Mouse (Mus musculus): ENCODE results near the gene Tmem259. TPM values are rescaled to one million over a fixed set of nuclear protein-coding genes. Genes with fewer than 3 reads are reported as not detected.
A peak's percentile ranks its signal among the peaks of the same experiment; 100 is the strongest.

Gene Tmem259
- total RNA-seq, 1 experiment = 127 TPM

DNA sequence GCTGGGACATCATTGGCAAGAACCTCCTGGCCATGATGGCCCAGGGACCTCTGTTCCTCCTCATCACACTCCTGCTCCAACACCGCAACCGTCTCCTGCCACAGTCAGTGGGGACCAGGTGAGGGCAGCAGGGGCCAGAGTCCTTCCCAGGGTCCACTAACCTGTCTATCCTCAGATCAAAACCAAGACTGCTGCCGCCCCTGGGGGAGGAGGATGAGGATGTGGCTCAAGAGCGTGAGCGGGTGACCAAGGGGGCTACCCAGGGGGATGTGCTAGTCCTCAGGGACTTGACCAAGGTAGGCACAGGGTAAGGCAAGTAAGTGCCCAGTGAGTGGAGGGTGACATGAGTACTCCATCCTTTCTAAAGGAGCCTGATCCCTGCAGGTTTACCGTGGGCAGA lies 27.6 kb upstream of the Tmem259 start:
- no peak for TF ChIP-seq CHD2 (IDR thresholded peaks at IDR 0.05; ENCODE audit: low read depth, low read length)
- TF ChIP-seq ZC3H11A (IDR thresholded peaks at IDR 0.05; ENCODE audit: borderline replicate concordance, low read depth, low read length) = no peak
- no peaks in the 10 kb centered on the region for H3K9me3 ChIP-seq (ENCODE audit: control insufficient read depth, insufficient read depth, low read depth, low read length)
- no peak overlapping the region for H3K27ac ChIP-seq (ENCODE audit: insufficient read depth, low read depth, low read length, poor library complexity, severe bottlenecking)
- H3K9ac ChIP-seq (ENCODE audit: insufficient read depth, low read depth, low read length, poor library complexity, severe bottlenecking) = no peak overlapping the region
- in situ Hi-C loops (cut with MboI; ENCODE audit: low sequenced_read_pairs in 2 of 2, unreplicated experiment in 2 of 2) = no loop called here
- DNase-seq (ENCODE audit: low read depth, low spot score) = no peak
- no peak overlapping the region for H3K4me3 ChIP-seq (ENCODE audit: insufficient read depth in 1 of 2, low read depth in 1 of 2, low read length in 2 of 2, poor library complexity in 1 of 2, severe bottlenecking in 1 of 2)
- H3K36me3 ChIP-seq (ENCODE audit: control insufficient read depth, insufficient read depth, low read length, poor library complexity, severe bottlenecking) = peaks cover 12% of the 10 kb centered on the region; the same call in 1 of the 2 replicates
- peaks cover 5 to 18% of the 10 kb centered on the region in 2 experiments; a peak in 3 of 4 replicates for H3K4me1 ChIP-seq (ENCODE audit: control insufficient read depth in 2 of 2, insufficient read depth in 2 of 2, low read length in 2 of 2, poor library complexity in 1 of 2)

DNA sequence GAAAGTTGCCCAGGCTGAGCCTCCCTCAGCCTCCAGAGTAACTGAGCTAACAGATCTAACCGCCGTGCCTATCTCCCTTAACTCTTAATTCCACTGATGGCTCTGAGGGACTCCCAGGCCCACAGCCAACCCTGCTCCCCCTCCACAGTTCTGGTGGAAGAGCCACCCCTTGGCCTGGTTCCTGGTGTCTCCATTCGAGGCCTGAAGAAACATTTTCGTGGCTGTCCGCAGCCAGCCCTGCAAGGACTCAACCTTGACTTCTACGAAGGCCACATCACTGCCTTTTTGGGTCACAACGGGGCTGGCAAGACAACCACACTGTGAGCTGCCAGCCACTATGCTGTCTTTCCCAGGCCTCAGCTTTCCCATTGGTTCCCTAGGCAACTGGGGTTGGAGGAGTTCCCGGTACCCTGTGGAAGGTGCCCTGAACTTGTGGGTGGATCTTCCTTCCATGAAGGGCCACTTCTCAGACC lies 20.1 kb upstream of the Tmem259 start:
- H3K36me3 ChIP-seq (ENCODE audit: control insufficient read depth, insufficient read depth, low read length, poor library complexity, severe bottlenecking) = peaks cover 6% of the 10 kb centered on the region; the same call in 1 of the 2 replicates
- TF ChIP-seq MAFK (IDR thresholded peaks at IDR 0.05; ENCODE audit: insufficient read depth, low read depth, low read length) (no peak), HCFC1 (IDR thresholded peaks at IDR 0.05; ENCODE audit: borderline replicate concordance, insufficient read depth, low read length) (no peak), CHD2 (IDR thresholded peaks at IDR 0.05; ENCODE audit: low read depth, low read length) (no peak), ZC3H11A (IDR thresholded peaks at IDR 0.05; ENCODE audit: borderline replicate concordance, low read depth, low read length) (no peak), ZNF384 (IDR thresholded peaks at IDR 0.05; ENCODE audit: low read depth, low read length) (no peak)
- H3K4me3 ChIP-seq (ENCODE audit: insufficient read depth in 1 of 2, low read depth in 1 of 2, low read length in 2 of 2, poor library complexity in 1 of 2, severe bottlenecking in 1 of 2) = no peak overlapping the region
- no peak overlapping the region for H3K27ac ChIP-seq (ENCODE audit: insufficient read depth, low read depth, low read length, poor library complexity, severe bottlenecking)
- no peaks in the 10 kb centered on the region for H3K9me3 ChIP-seq (ENCODE audit: control insufficient read depth, insufficient read depth, low read depth, low read length)
- H3K9ac ChIP-seq (ENCODE audit: insufficient read depth, low read depth, low read length, poor library complexity, severe bottlenecking) = no peak overlapping the region
- H3K4me1 ChIP-seq (ENCODE audit: control insufficient read depth in 2 of 2, insufficient read depth in 2 of 2, low read length in 2 of 2, poor library complexity in 1 of 2) = peaks cover 10 to 20% of the 10 kb centered on the region in 2 experiments
- in situ Hi-C loops (cut with MboI; ENCODE audit: low sequenced_read_pairs in 2 of 2, unreplicated experiment in 2 of 2) = no loop called here
- no peak for DNase-seq (ENCODE audit: low read depth, low spot score)

DNA sequence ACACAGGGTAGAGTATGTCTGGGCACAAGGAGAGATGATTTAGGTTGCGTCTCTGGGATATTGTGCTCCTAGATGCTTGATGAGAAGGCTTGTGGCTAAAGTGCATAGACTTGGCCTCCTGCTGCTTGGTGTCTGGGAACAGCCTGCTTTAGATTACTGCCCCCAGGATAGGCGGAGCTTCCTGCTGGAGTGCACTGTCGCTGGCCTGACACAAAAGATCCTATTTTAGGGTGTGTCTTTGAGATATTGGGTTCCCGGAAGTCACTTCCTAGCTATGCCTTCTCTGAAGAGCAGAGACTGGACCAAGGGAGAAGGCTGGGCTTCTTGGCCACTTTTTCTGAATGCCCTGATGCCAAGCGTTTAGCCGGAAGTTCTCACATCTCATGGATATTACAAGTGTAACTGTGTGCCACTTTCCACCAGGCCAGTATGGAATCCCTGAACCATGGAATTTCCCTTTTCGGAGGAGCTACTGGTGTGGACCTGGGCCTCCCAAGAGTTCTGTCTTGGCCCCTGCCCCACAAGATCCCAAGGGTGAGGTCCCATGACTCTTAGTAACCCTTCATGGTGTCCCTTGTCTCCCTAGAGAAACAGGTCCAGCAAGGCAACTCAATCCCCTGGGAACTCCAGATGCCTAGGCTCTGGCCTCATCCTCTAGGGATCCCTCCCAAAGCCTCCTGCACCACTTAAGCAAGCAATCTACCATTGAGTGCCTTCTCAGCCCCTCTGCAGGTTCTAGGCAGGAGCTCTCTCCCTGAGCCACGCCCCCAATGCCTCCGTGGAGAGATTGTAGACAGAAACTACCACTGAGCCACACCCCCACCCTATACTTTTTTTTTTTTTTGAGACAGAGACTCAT lies 19.5 kb upstream of the Tmem259 start:
- in situ Hi-C loops (cut with MboI; ENCODE audit: low sequenced_read_pairs in 2 of 2, unreplicated experiment in 2 of 2) = no loop called here
- DNase-seq (ENCODE audit: low read depth, low spot score) = no peak

DNA sequence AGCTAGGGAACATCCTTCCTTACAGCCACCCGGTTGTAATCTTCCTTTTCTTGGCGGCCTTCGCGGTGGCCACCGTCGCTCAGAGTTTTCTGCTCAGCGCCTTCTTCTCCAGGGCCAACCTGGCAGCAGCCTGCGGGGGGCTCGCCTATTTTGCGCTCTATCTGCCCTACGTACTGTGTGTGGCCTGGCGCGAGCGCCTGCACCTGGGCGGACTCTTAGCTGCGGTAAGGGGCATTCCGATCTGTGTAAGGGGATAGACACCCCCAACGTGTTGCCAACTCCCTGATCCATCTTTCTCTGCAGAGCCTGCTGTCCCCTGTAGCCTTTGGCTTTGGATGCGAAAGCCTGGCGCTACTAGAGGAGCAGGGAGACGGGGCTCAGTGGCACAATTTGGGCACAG lies 18.7 kb upstream of the Tmem259 start:
- no peak for DNase-seq (ENCODE audit: low read depth, low spot score)
- TF ChIP-seq CHD2 (IDR thresholded peaks at IDR 0.05; ENCODE audit: low read depth, low read length) (no peak), ZNF384 (IDR thresholded peaks at IDR 0.05; ENCODE audit: low read depth, low read length) (no peak), ZC3H11A (IDR thresholded peaks at IDR 0.05; ENCODE audit: borderline replicate concordance, low read depth, low read length) (no peak), MAFK (IDR thresholded peaks at IDR 0.05; ENCODE audit: insufficient read depth, low read depth, low read length) (no peak), HCFC1 (IDR thresholded peaks at IDR 0.05; ENCODE audit: borderline replicate concordance, insufficient read depth, low read length) (no peak)
- no peaks in the 10 kb centered on the region for H3K9me3 ChIP-seq (ENCODE audit: control insufficient read depth, insufficient read depth, low read depth, low read length)
- peak overlapping the region in 1 of 2 experiments; percentile 4; a peak in 1 of 4 replicates for H3K4me3 ChIP-seq (ENCODE audit: insufficient read depth in 1 of 2, low read depth in 1 of 2, low read length in 2 of 2, poor library complexity in 1 of 2, severe bottlenecking in 1 of 2)
- in situ Hi-C loops (cut with MboI; ENCODE audit: low sequenced_read_pairs in 2 of 2, unreplicated experiment in 2 of 2) = no loop called here
- no peak overlapping the region for H3K27ac ChIP-seq (ENCODE audit: insufficient read depth, low read depth, low read length, poor library complexity, severe bottlenecking)
- no peaks in the 10 kb centered on the region; the same call in 1 of the 2 replicates for H3K36me3 ChIP-seq (ENCODE audit: control insufficient read depth, insufficient read depth, low read length, poor library complexity, severe bottlenecking)
- peaks cover 10 to 25% of the 10 kb centered on the region in 2 experiments for H3K4me1 ChIP-seq (ENCODE audit: control insufficient read depth in 2 of 2, insufficient read depth in 2 of 2, low read length in 2 of 2, poor library complexity in 1 of 2)
- H3K9ac ChIP-seq (ENCODE audit: insufficient read depth, low read depth, low read length, poor library complexity, severe bottlenecking) = no peak overlapping the region

More for the DNA sequence above, 19.5 kb upstream of the Tmem259 start:
- Histone ChIP-seq H3K9me3 (ENCODE audit: control insufficient read depth, insufficient read depth, low read depth, low read length) (no peaks in the 10 kb centered on the region), H3K27ac (ENCODE audit: insufficient read depth, low read depth, low read length, poor library complexity, severe bottlenecking) (no peak overlapping the region), H3K9ac (ENCODE audit: insufficient read depth, low read depth, low read length, poor library complexity, severe bottlenecking) (no peak overlapping the region), H3K36me3 (ENCODE audit: control insufficient read depth, insufficient read depth, low read length, poor library complexity, severe bottlenecking) (peaks cover 4% of the 10 kb centered on the region; the same call in 1 of the 2 replicates), H3K4me1 (ENCODE audit: control insufficient read depth in 2 of 2, insufficient read depth in 2 of 2, low read length in 2 of 2, poor library complexity in 1 of 2) (peaks cover 10 to 20% of the 10 kb centered on the region in 2 experiments), H3K4me3 (ENCODE audit: insufficient read depth in 1 of 2, low read depth in 1 of 2, low read length in 2 of 2, poor library complexity in 1 of 2, severe bottlenecking in 1 of 2) (no peak overlapping the region)
- TF ChIP-seq CHD2 (IDR thresholded peaks at IDR 0.05; ENCODE audit: low read depth, low read length) (no peak), MAFK (IDR thresholded peaks at IDR 0.05; ENCODE audit: insufficient read depth, low read depth, low read length) (no peak), ZC3H11A (IDR thresholded peaks at IDR 0.05; ENCODE audit: borderline replicate concordance, low read depth, low read length) (no peak), HCFC1 (IDR thresholded peaks at IDR 0.05; ENCODE audit: borderline replicate concordance, insufficient read depth, low read length) (no peak), ZNF384 (IDR thresholded peaks at IDR 0.05; ENCODE audit: low read depth, low read length) (no peak)

All from ES-E14 (cell line).